Mouse (Mus musculus) cerebellum, adult 11-12 months (tissue): ENCODE data around the gene Prpf8.
"Not testable (repeated sequence)": the region's sequence is repeated elsewhere in the genome, so short reads cannot be mapped to it uniquely, and the experiment has no call there.

Experiments
- DNase-seq: peaks from one replicate; pipeline ENCODE4 v3.0.0; 2022

The Prpf8 gene

GRCm38 (mm10) chr11:75486601-75487285, at the start of gene Prpf8:
Gene Prpf8, plus strand, starts transcription at chr11:75486816.
- DNase-seq = peak; percentile 97

- DNase-seq = no peak
These were observed 48.4 kb upstream of the Prpf8 start for GRCm38 (mm10) chr11:75438194-75438593.

- DNase-seq = no peak
These were observed 47.8 kb upstream of the Prpf8 start for GRCm38 (mm10) chr11:75438804-75439203.

GRCm38 (mm10) chr11:75439363-75439762, 47.3 kb upstream of the Prpf8 start, which contains the start of gene Serpinf2:
Gene Serpinf2, minus strand, starts transcription at chr11:75439591.
- no peak for DNase-seq

GRCm38 (mm10) chr11:75439951-75440350, 46.7 kb upstream of the Prpf8 start:
- no peak for DNase-seq

GRCm38 (mm10) chr11:75441034-75441433, 45.6 kb upstream of the Prpf8 start:
- no peak for DNase-seq

- peak; percentile 39 for DNase-seq
These were observed 45.0 kb upstream of the Prpf8 start for GRCm38 (mm10) chr11:75441601-75442000.

GRCm38 (mm10) chr11:75443711-75444110, 42.9 kb upstream of the Prpf8 start:
- DNase-seq = no peak

- no peak for DNase-seq
These were observed 38.0 kb upstream of the Prpf8 start for GRCm38 (mm10) chr11:75448575-75448974.

GRCm38 (mm10) chr11:75449695-75450094, 36.9 kb upstream of the Prpf8 start:
- peak; percentile 68 for DNase-seq

GRCm38 (mm10) chr11:75450304-75450908, 36.2 kb upstream of the Prpf8 start:
- DNase-seq = no peak

GRCm38 (mm10) chr11:75450936-75451335, 35.7 kb upstream of the Prpf8 start:
- DNase-seq = no peak

GRCm38 (mm10) chr11:75452081-75452480, 34.5 kb upstream of the Prpf8 start:
- DNase-seq = no peak

GRCm38 (mm10) chr11:75452812-75453557, 33.6 kb upstream of the Prpf8 start:
- DNase-seq = no peak

- peak; percentile 82 for DNase-seq
These were observed 32.4 kb upstream of the Prpf8 start, which contains the start of gene Wdr81 for GRCm38 (mm10) chr11:75453991-75454930. Gene Wdr81, minus strand, starts transcription at chr11:75454717.

- no peak for DNase-seq
These were observed 31.4 kb upstream of the Prpf8 start for GRCm38 (mm10) chr11:75455041-75455736.

- DNase-seq = not testable (repeated sequence)
These were observed 30.6 kb upstream of the Prpf8 start for GRCm38 (mm10) chr11:75455971-75456370.

- no peak for DNase-seq
These were observed 30.2 kb upstream of the Prpf8 start for GRCm38 (mm10) chr11:75456440-75456871.

- DNase-seq = no peak
These were observed 28.4 kb upstream of the Prpf8 start for GRCm38 (mm10) chr11:75458169-75458568.

- DNase-seq = peak; percentile 51
These were observed 28.0 kb upstream of the Prpf8 start for GRCm38 (mm10) chr11:75458628-75459041.

GRCm38 (mm10) chr11:75459141-75459711, 27.4 kb upstream of the Prpf8 start:
- DNase-seq = peak; percentile 42

- DNase-seq = no peak
These were observed 26.9 kb upstream of the Prpf8 start for GRCm38 (mm10) chr11:75459751-75460102.
